In the genomic region with DNA sequence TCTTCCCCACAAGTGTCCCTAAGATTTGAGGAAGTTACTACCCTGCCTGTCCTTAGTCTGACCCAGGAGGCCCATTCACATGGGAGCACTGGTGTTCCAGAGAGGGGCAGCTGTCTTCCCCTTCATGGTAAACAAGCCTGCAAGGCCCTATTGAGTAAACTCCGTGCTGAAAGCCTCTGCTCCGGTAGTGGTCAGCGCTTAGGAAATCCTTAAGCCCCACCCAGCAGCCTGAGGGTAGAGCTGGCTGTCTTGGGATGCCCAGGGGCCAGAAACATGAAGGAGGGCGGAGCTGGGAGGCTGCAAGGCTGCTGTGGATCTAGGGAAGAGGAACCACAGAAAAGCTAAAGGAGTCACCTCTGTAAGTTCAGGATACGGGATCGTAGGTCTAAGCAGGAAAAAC, we compare ENCODE assay signal across 8 mouse cellular contexts. TPM values are rescaled to one million over a fixed set of nuclear protein-coding genes. Genes with fewer than 3 reads are reported as not detected.
A peak's percentile ranks its signal among the peaks of the same experiment; 100 is the strongest.
DNase-seq lines count a peak whose midpoint lies in the region; ATAC-seq and TF ChIP-seq lines count a peak whose summit lies in the region.

No protein-coding gene starts in this region.

- H3K27ac ChIP-seq in heart, adult 2 months = peak overlapping the region; percentile 86
- H3K27ac ChIP-seq in neural tube, embryonic 15.5 days (replicated peaks) = no peak overlapping the region
- no peak overlapping the region for H3K27ac ChIP-seq in forebrain, embryonic 11.5 days (ENCODE audit: low read depth, low read length)
- no peak overlapping the region for H3K27ac ChIP-seq in forebrain, embryonic 14.5 days (ENCODE audit: low read depth, low read length)

- peak overlapping the region; percentile 46; the same call in 1 of the 2 replicates for H3K4me2 ChIP-seq in neural tube, embryonic 15.5 days
- no peak overlapping the region for H3K4me2 ChIP-seq in forebrain, embryonic 11.5 days (ENCODE audit: low read depth, low read length, severe bottlenecking)
- no peak overlapping the region for H3K4me2 ChIP-seq in forebrain, embryonic 14.5 days (ENCODE audit: low read length)

- no peaks in the 10 kb centered on the region for H3K27me3 ChIP-seq in heart, adult 2 months (ENCODE audit: control insufficient read depth, insufficient read depth, low read length)
- H3K27me3 ChIP-seq in neural tube, embryonic 15.5 days (replicated peaks) = peaks cover 17% of the 10 kb centered on the region
- peaks cover 10% of the 10 kb centered on the region; the same call in 1 of the 2 replicates for H3K27me3 ChIP-seq in forebrain, embryonic 11.5 days (ENCODE audit: control insufficient read depth, insufficient read depth, low read length)
- peaks cover 11% of the 10 kb centered on the region for H3K27me3 ChIP-seq in forebrain, embryonic 14.5 days (replicated peaks; ENCODE audit: control insufficient read depth, insufficient read depth, low read length)

- TF ChIP-seq CTCF in heart, adult 2 months (IDR thresholded peaks at IDR 0.05) = no peak

- peak; percentile 59 for TF ChIP-seq POLR2A in heart, adult 2 months (IDR thresholded peaks at IDR 0.05; ENCODE audit: insufficient read depth, low read depth, low read length)

- H3K4me3 ChIP-seq in heart, adult 2 months = peak overlapping the region; percentile 70; the same call in 1 of the 2 replicates
- H3K4me3 ChIP-seq in neural tube, embryonic 15.5 days (replicated peaks) = no peak overlapping the region
- no peak overlapping the region for H3K4me3 ChIP-seq in forebrain, embryonic 11.5 days (ENCODE audit: low read depth, low read length)
- no peak overlapping the region for H3K4me3 ChIP-seq in forebrain, embryonic 14.5 days (ENCODE audit: low read depth, low read length)

- H3K36me3 ChIP-seq in heart, adult 2 months (ENCODE audit: control insufficient read depth, insufficient read depth, low read length) = no peaks in the 10 kb centered on the region
- H3K36me3 ChIP-seq in neural tube, embryonic 15.5 days = no peaks in the 10 kb centered on the region
- H3K36me3 ChIP-seq in forebrain, embryonic 11.5 days (ENCODE audit: control insufficient read depth, insufficient read depth, low read length) = no peaks in the 10 kb centered on the region
- no peaks in the 10 kb centered on the region for H3K36me3 ChIP-seq in forebrain, embryonic 14.5 days (ENCODE audit: control insufficient read depth, insufficient read depth, low read length)

- no peaks in the 10 kb centered on the region for H3K79me2 ChIP-seq in heart, adult 2 months (replicated peaks; ENCODE audit: control insufficient read depth, insufficient read depth, low read length)

- H3K9me3 ChIP-seq in neural tube, embryonic 15.5 days (replicated peaks) = no peaks in the 10 kb centered on the region
- H3K9me3 ChIP-seq in forebrain, embryonic 11.5 days (ENCODE audit: control insufficient read depth, low read length) = no peaks in the 10 kb centered on the region
- no peaks in the 10 kb centered on the region for H3K9me3 ChIP-seq in forebrain, embryonic 14.5 days (replicated peaks; ENCODE audit: control insufficient read depth, low read length)

- intact Hi-C loops in heart, adult 2 months (cut with DNase I) = loop anchor here (5.0 kb wide), 1 partner anchor 67 kb away; no protein-coding TSS in a partner anchor

- peak overlapping the region; percentile 45 for H3K9ac ChIP-seq in heart, adult 2 months (ENCODE audit: low read depth, low read length)
- no peak overlapping the region for H3K9ac ChIP-seq in neural tube, embryonic 15.5 days (replicated peaks)
- no peak overlapping the region for H3K9ac ChIP-seq in forebrain, embryonic 11.5 days (ENCODE audit: low read length)
- no peak overlapping the region for H3K9ac ChIP-seq in forebrain, embryonic 14.5 days (ENCODE audit: low read length)

- peaks cover 23% of the 10 kb centered on the region for H3K4me1 ChIP-seq in heart, adult 2 months (ENCODE audit: control insufficient read depth, insufficient read depth, low read length)
- peaks cover 39% of the 10 kb centered on the region for H3K4me1 ChIP-seq in neural tube, embryonic 15.5 days
- peaks cover 16% of the 10 kb centered on the region; the same call in 1 of the 2 replicates for H3K4me1 ChIP-seq in forebrain, embryonic 11.5 days (replicated peaks; ENCODE audit: control insufficient read depth, insufficient read depth, low read length)
- peaks cover 23% of the 10 kb centered on the region for H3K4me1 ChIP-seq in forebrain, embryonic 14.5 days (ENCODE audit: control insufficient read depth, insufficient read depth, low read length)

- TF ChIP-seq EP300 in heart, adult 2 months (IDR thresholded peaks at IDR 0.05; ENCODE audit: insufficient read depth, low read depth, low read length) = peak; percentile 50; the same call in 1 of the 2 replicates

- peak; percentile 36 for DNase-seq in urinary bladder, postnatal 25 days (ENCODE audit: low spot score)
- no peak for DNase-seq in urinary bladder, postnatal 10 days (ENCODE audit: low spot score)
- DNase-seq in heart, adult 2 months = peak; percentile 75 to 86
- peak; percentile 54 to 55 for DNase-seq in kidney, postnatal 36 days
- no peak for DNase-seq in forebrain, embryonic 11.5 days (ENCODE audit: low spot score)
- DNase-seq in forebrain, embryonic 14.5 days (ENCODE audit: low spot score) = no peak
- DNase-seq in frontal cortex, postnatal 10 days (ENCODE audit: low spot score in 2 of 2) = no peak

- WGBS in heart, adult 2 months = 25% methylated on average over 6 of the region's 6 CpGs
- 46% methylated on average over 6 of the region's 6 CpGs for WGBS in neural tube, embryonic 15.5 days
- 41% methylated on average over 6 of the region's 6 CpGs for WGBS in forebrain, embryonic 11.5 days
- 38% methylated on average over 6 of the region's 6 CpGs for WGBS in forebrain, embryonic 14.5 days

- no peak for ATAC-seq in neural tube, embryonic 15.5 days (ENCODE audit: low FRiP score)
- no peak for ATAC-seq in forebrain, embryonic 11.5 days (replicated peaks; ENCODE audit: low FRiP score)
- ATAC-seq in forebrain, embryonic 14.5 days = no peak

RNA-seq across cellular contexts. Expression of a gene that starts 2.4 kb away (rescaled TPM):
- 10 to 100 TPM; 14.9 to 20.9 TPM for total RNA-seq in heart, adult 2 months (2021)
- 28.1 and 39.7 TPM in 2 replicates for polyA plus RNA-seq in heart, adult 2 months (2012; rRNA removed)
- polyA plus RNA-seq in neural tube, embryonic 15.5 days (2015; fragmentation: Nextera tagmentation; extraction: Ambion mirVana) = 4.5 and 4.6 TPM in 2 replicates
- 0.96 and 1.2 TPM in 2 replicates for polyA plus RNA-seq in forebrain, embryonic 11.5 days (2014; fragmentation: Nextera tagmentation; extraction: Ambion mirVana)
- polyA plus RNA-seq in forebrain, embryonic 14.5 days (2014; fragmentation: Nextera tagmentation; extraction: Ambion mirVana) = 2.1 and 2.3 TPM in 2 replicates

RNA-seq across cellular contexts. Expression of a gene that starts 50.5 kb away (rescaled TPM):
- total RNA-seq in heart, adult 2 months (2021) = not detected
- polyA plus RNA-seq in heart, adult 2 months (2012; rRNA removed) = 0.56 and 1.9 TPM in 2 replicates
- polyA plus RNA-seq in neural tube, embryonic 15.5 days (2015; fragmentation: Nextera tagmentation; extraction: Ambion mirVana) = 11.3 and 12.5 TPM in 2 replicates
- 1.7 and 4.2 TPM in 2 replicates for polyA plus RNA-seq in forebrain, embryonic 11.5 days (2014; fragmentation: Nextera tagmentation; extraction: Ambion mirVana)
- 5.8 and 6.9 TPM in 2 replicates for polyA plus RNA-seq in forebrain, embryonic 14.5 days (2014; fragmentation: Nextera tagmentation; extraction: Ambion mirVana)

Comparison
In these comparisons a context has a peak if more than half of its experiments do, and no peak if none do; other contexts are left out.
1. DNase-seq: peak in urinary bladder, postnatal 25 days (single experiment), heart, adult 2 months (2 of 2) and kidney, postnatal 36 days (2 of 2); none in urinary bladder, postnatal 10 days (single experiment), forebrain, embryonic 11.5 days (single experiment), forebrain, embryonic 14.5 days (single experiment) and frontal cortex, postnatal 10 days (0 of 2).